Mouse (Mus musculus) heart, adult 9 months (tissue): ENCODE measurements around the gene Gucy2d.

Experiments
- DNase-seq, 2 experiments: peaks; one replicate each; pipeline ENCODE4 v3.0.0; 2022; ENCODE audit warnings: low spot score in 2 of 2

Gucy2d gene

GRCm38 (mm10) chr7:98513251-98513650, 73.0 kb downstream of the Gucy2d start:
- DNase-seq: no peak

- peak; percentile 83 to 84 for DNase-seq
Measured at GRCm38 (mm10) chr7:98522576-98522975, 82.4 kb downstream of the Gucy2d start.

- peak; percentile 87 to 89 for DNase-seq
Measured at GRCm38 (mm10) chr7:98523070-98523812, 83.0 kb downstream of the Gucy2d start.

- DNase-seq: peak; percentile 72 to 76
Measured at GRCm38 (mm10) chr7:98523813-98524361, 83.7 kb downstream of the Gucy2d start.

GRCm38 (mm10) chr7:98524401-98524800, 84.2 kb downstream of the Gucy2d start:
- DNase-seq: no peak

- DNase-seq: peak in 1 of 2 experiments; percentile 39
Measured at GRCm38 (mm10) chr7:98524869-98525699, 84.9 kb downstream of the Gucy2d start.
